Mouse (Mus musculus) erythroblast, embryonic 14.5 days (primary cell): ENCODE data around the gene Fam126a.

Experiments
- GATA1 ChIP-seq: IDR thresholded peaks from 2 replicates; pipeline ENCODE4 v1.6.1; 2012; ENCODE audit warnings: low read length, inconsistent platforms, mixed read lengths
- TAL1 ChIP-seq: IDR thresholded peaks from 3 replicates; pipeline ENCODE4 v1.6.1; 2012; ENCODE audit warnings: low read length, inconsistent platforms, mixed read lengths

- no peak for TF ChIP-seq TAL1
- TF ChIP-seq GATA1: no peak
These were observed 33.1 kb upstream of the Fam126a start for GRCm38 (mm10) chr5:24063545-24063944.
